Mouse (Mus musculus): ENCODE measurements around the gene Dcaf17. TPM values are rescaled to one million over a fixed set of nuclear protein-coding genes. Genes with fewer than 3 reads are reported as not detected.

Gene Dcaf17
- polyA plus RNA-seq, 1 experiment from 2014 or later: 18.3 TPM

DNA sequence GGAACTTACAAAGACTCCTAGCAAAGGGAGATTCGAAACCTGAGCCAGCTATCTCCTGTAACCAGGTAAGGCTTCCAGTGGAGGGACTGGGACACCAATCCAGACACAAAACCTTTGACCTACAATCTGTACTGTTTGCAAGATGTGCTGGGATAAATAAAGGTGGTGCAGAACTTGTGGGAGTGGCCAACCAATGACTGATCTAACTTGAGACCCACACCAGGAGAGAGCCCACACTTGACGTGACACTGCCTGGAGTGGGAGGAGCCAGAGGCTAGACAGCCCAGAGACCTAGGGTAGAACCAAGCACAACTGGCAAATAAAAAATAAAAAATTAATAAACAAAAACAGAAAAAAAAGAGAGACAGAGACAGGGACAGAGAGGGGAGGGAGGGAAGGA is 24.5 kb upstream of the Dcaf17 start:
- Histone ChIP-seq H3K27me3 (no peaks in the 10 kb centered on the region), H3K9ac (no peak overlapping the region), H3K27ac (no peak overlapping the region), H3K36me3 (no peaks in the 10 kb centered on the region), H3K4me3 (replicated peaks) (no peak overlapping the region), H3K9me3 (replicated peaks) (no peaks in the 10 kb centered on the region), H3K4me2 (no peak overlapping the region), H3K4me1 (replicated peaks) (peaks cover 29% of the 10 kb centered on the region)
- 62% methylated on average over 2 of the region's 2 CpGs for WGBS (ENCODE audit: insufficient replicate concordance)
- ATAC-seq (ENCODE audit: low read depth) (no peak), DNase-seq (no peak)

DNA sequence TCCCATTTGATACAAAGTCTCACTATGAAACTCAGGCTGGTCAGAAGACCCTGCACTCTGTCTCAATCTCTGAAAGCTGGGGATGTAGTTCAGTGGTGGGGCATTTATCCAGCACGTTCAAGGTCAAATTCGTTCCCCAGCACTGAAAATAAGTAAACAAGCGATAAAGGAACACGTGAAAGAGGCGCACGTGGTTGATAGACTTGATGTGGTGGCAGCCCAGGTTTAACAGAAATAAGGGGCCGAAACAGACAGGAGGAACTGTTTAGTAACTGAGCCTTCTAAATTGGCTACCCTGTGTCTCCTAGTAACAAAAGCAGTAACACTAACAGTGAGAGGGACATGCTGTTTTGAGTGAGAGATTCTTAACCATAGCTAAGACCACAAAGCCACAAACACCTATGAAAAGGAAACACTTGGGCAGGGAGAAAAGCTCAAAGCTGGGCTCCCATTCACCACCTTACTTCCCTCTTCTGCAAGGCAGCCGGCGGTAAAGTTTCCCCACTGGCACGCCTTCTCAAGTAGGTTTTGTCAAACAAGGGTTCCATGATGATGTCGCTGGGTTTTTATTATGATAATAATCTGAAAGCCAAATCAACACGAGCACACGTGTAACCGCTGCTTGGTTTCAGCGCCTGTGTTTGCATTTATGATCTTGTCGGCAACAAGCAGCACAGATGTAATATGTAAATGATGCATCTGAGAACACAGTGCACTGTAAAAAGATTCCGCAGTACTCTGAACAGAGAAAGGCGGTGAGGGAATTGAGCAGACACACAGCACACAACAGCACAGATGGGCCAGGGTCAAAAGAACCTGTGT is 22.9 kb upstream of the Dcaf17 start:
- no peak overlapping the region for H3K4me3 ChIP-seq (replicated peaks)
- no peaks in the 10 kb centered on the region for H3K36me3 ChIP-seq
- peaks cover 23% of the 10 kb centered on the region for H3K4me1 ChIP-seq (replicated peaks)
- no peaks in the 10 kb centered on the region for H3K9me3 ChIP-seq (replicated peaks)
- H3K27ac ChIP-seq: no peak overlapping the region
- WGBS (ENCODE audit: insufficient replicate concordance): 47% methylated on average over 18 of the region's 18 CpGs
- ATAC-seq (ENCODE audit: low read depth) (no peak), DNase-seq (no peak)
- H3K9ac ChIP-seq: no peak overlapping the region
- H3K4me2 ChIP-seq: no peak overlapping the region
- no peaks in the 10 kb centered on the region for H3K27me3 ChIP-seq

- Histone ChIP-seq H3K9ac (no peak overlapping the region), H3K4me3 (replicated peaks) (no peak overlapping the region), H3K27me3 (no peaks in the 10 kb centered on the region), H3K27ac (no peak overlapping the region), H3K9me3 (replicated peaks) (no peaks in the 10 kb centered on the region), H3K36me3 (no peaks in the 10 kb centered on the region), H3K4me1 (replicated peaks) (peaks cover 23% of the 10 kb centered on the region), H3K4me2 (no peak overlapping the region)
- 78% methylated on average over 4 of the region's 4 CpGs for WGBS (ENCODE audit: insufficient replicate concordance)
- DNase-seq: no peak
- ATAC-seq (ENCODE audit: low read depth): no peak
Observed at GRCm38 (mm10) chr2:71033014-71033413, 22.1 kb upstream of the Dcaf17 start.

GRCm38 (mm10) chr2:71033987-71034386 is 21.1 kb upstream of the Dcaf17 start:
- no peak overlapping the region for H3K4me3 ChIP-seq (replicated peaks)
- H3K36me3 ChIP-seq: no peaks in the 10 kb centered on the region
- DNase-seq (no peak), ATAC-seq (ENCODE audit: low read depth) (no peak)
- H3K27ac ChIP-seq: no peak overlapping the region
- 76% methylated on average over 8 of the region's 8 CpGs for WGBS (ENCODE audit: insufficient replicate concordance)
- no peaks in the 10 kb centered on the region for H3K9me3 ChIP-seq (replicated peaks)
- H3K27me3 ChIP-seq: no peaks in the 10 kb centered on the region
- H3K9ac ChIP-seq: no peak overlapping the region
- H3K4me1 ChIP-seq (replicated peaks): peaks cover 23% of the 10 kb centered on the region
- no peak overlapping the region for H3K4me2 ChIP-seq

GRCm38 (mm10) chr2:71037447-71037846 is 17.7 kb upstream of the Dcaf17 start:
- no peak overlapping the region for H3K27ac ChIP-seq
- H3K9ac ChIP-seq: no peak overlapping the region
- no peak overlapping the region for H3K4me3 ChIP-seq (replicated peaks)
- peaks cover 11% of the 10 kb centered on the region for H3K4me1 ChIP-seq (replicated peaks)
- H3K9me3 ChIP-seq (replicated peaks): no peaks in the 10 kb centered on the region
- H3K27me3 ChIP-seq: no peaks in the 10 kb centered on the region
- ATAC-seq (ENCODE audit: low read depth) (no peak), DNase-seq (no peak)
- 55% methylated on average over 6 of the region's 6 CpGs for WGBS (ENCODE audit: insufficient replicate concordance)
- no peak overlapping the region for H3K4me2 ChIP-seq
- H3K36me3 ChIP-seq: no peaks in the 10 kb centered on the region

DNA sequence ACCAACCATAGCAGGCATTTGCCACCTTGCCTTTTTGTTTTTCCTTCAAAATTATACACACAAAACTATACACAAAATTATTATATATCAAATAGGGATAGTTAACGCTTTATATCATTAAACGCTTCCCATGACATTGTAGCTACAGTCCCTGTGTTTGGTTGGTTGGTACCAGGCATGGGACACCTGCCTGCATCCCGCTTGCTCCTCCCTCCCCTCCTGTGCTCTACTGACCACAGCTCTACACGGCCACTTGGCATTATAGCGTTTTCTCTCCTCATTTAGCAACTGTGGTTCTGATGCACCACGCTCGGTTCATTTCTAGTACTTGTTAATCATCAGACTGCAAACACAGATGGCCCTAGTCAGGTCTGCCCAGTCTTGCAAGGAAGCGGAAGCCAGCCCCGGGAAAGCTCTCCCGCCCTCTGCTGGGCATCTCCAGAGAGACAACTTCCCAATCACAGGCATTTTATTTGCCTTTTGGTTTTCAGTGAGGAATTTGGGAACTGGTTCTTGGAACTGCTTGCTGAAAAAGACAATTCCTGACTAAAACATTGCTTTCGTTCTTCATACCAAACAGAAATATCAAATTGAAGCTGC is 15.5 kb upstream of the Dcaf17 start:
- WGBS (ENCODE audit: insufficient replicate concordance): 52% methylated on average over 11 of the region's 11 CpGs
- H3K4me1 ChIP-seq (replicated peaks): peaks cover 2% of the 10 kb centered on the region
- no peak overlapping the region for H3K9ac ChIP-seq
- H3K4me2 ChIP-seq: no peak overlapping the region
- no peaks in the 10 kb centered on the region for H3K36me3 ChIP-seq
- ATAC-seq (ENCODE audit: low read depth) (no peak), DNase-seq (peak; percentile 23)
- no peaks in the 10 kb centered on the region for H3K9me3 ChIP-seq (replicated peaks)
- no peaks in the 10 kb centered on the region for H3K27me3 ChIP-seq
- no peak overlapping the region for H3K4me3 ChIP-seq (replicated peaks)
- no peak overlapping the region for H3K27ac ChIP-seq

GRCm38 (mm10) chr2:71046151-71046550 is 9.0 kb upstream of the Dcaf17 start:
- no peak overlapping the region for H3K4me3 ChIP-seq (replicated peaks)
- no peak for ATAC-seq (ENCODE audit: low read depth)
- H3K9me3 ChIP-seq (replicated peaks): no peaks in the 10 kb centered on the region
- peaks cover 25% of the 10 kb centered on the region for H3K4me1 ChIP-seq (replicated peaks)
- no peak for DNase-seq
- H3K36me3 ChIP-seq: peaks cover 6% of the 10 kb centered on the region; the same call in 1 of the 2 replicates
- H3K4me2 ChIP-seq: no peak overlapping the region
- 73% methylated on average over 6 of the region's 6 CpGs for WGBS (ENCODE audit: insufficient replicate concordance)
- no peak overlapping the region for H3K9ac ChIP-seq
- no peaks in the 10 kb centered on the region for H3K27me3 ChIP-seq
- no peak overlapping the region for H3K27ac ChIP-seq

DNA sequence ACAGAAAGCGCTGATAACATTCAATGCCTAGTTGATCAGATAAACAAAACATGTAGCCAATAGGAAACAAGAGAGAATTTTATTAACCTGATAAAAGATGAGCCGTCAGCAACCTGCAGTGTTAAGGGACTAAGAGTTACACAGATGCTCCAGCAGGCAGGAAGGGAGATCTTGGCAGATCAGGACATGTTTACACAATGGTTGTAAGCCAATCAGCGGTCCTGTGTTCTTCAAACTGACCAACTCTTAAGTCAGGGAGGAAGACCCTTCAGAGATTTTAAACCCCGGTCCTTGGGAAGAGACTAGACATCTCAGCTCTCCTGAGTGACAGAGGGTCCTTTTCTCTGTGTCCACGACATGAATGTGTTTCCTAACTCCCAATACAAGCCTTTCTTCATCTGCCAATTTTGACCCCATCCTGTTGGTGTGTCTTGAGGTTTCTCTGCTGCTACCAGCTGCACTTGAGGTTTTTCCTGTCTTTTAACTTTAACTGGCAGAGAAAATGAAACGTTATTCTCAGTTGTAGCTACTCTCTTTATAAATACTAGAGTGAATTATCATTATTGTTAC is 8.3 kb upstream of the Dcaf17 start:
- no peak overlapping the region for H3K9ac ChIP-seq
- no peaks in the 10 kb centered on the region for H3K9me3 ChIP-seq (replicated peaks)
- H3K4me3 ChIP-seq (replicated peaks): no peak overlapping the region
- no peak overlapping the region for H3K27ac ChIP-seq
- 46% methylated on average over 6 of the region's 6 CpGs for WGBS (ENCODE audit: insufficient replicate concordance)
- peaks cover 6% of the 10 kb centered on the region; the same call in 1 of the 2 replicates for H3K36me3 ChIP-seq
- no peak for ATAC-seq (ENCODE audit: low read depth)
- no peaks in the 10 kb centered on the region for H3K27me3 ChIP-seq
- no peak for DNase-seq
- H3K4me1 ChIP-seq (replicated peaks): peaks cover 26% of the 10 kb centered on the region
- no peak overlapping the region for H3K4me2 ChIP-seq

- Histone ChIP-seq H3K9ac (no peak overlapping the region), H3K36me3 (peaks cover 6% of the 10 kb centered on the region; the same call in 1 of the 2 replicates), H3K4me3 (replicated peaks) (no peak overlapping the region), H3K9me3 (replicated peaks) (no peaks in the 10 kb centered on the region), H3K4me2 (no peak overlapping the region), H3K4me1 (replicated peaks) (peaks cover 41% of the 10 kb centered on the region), H3K27me3 (no peaks in the 10 kb centered on the region), H3K27ac (no peak overlapping the region)
- DNase-seq (no peak), ATAC-seq (ENCODE audit: low read depth) (no peak)
- whole genome bisulfite sequencing (ENCODE audit: insufficient replicate concordance): 70% methylated on average over 12 of the region's 12 CpGs
Observed at GRCm38 (mm10) chr2:71048896-71049295, 6.2 kb upstream of the Dcaf17 start.

DNA sequence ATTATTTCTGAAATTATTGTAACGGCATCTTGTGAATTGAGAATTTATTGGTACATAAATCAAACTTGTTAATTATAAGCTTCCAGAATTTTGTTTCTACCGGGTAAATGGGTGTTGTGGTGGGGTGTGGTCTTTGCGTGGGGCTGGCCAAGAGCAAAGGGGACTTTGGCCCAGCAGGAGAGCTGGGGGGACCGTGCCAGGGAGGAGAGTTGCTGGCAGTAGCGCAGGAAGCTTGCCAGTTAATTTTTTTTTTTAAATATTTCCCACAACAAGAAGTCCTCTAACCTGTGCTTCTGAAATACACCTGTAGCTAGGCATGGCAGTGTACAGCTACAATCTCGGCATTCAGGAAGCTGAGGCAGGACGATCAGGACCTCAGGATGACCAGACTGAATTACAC is 4.6 kb upstream of the Dcaf17 start:
- Histone ChIP-seq H3K9me3 (replicated peaks) (no peaks in the 10 kb centered on the region), H3K4me2 (no peak overlapping the region), H3K4me3 (replicated peaks) (no peak overlapping the region), H3K27ac (no peak overlapping the region), H3K27me3 (no peaks in the 10 kb centered on the region), H3K4me1 (replicated peaks) (peaks cover 50% of the 10 kb centered on the region), H3K36me3 (peaks cover 3% of the 10 kb centered on the region; the same call in 1 of the 2 replicates), H3K9ac (no peak overlapping the region)
- ATAC-seq (ENCODE audit: low read depth): no peak
- 76% methylated on average over 7 of the region's 7 CpGs for WGBS (ENCODE audit: insufficient replicate concordance)
- DNase-seq: no peak

GRCm38 (mm10) chr2:71054716-71055115 is 412 bp upstream of the Dcaf17 start:
- Histone ChIP-seq H3K4me3 (replicated peaks) (peak overlapping the region; percentile 93), H3K36me3 (peaks cover 9% of the 10 kb centered on the region), H3K4me2 (peak overlapping the region; percentile 91), H3K27me3 (no peaks in the 10 kb centered on the region), H3K9me3 (replicated peaks) (no peaks in the 10 kb centered on the region), H3K9ac (peak overlapping the region; percentile 85), H3K27ac (peak overlapping the region; percentile 68; the same call in 1 of the 2 replicates), H3K4me1 (replicated peaks) (peaks cover 37% of the 10 kb centered on the region)
- DNase-seq: no peak
- 28% methylated on average over 9 of the region's 9 CpGs for WGBS (ENCODE audit: insufficient replicate concordance)
- ATAC-seq (ENCODE audit: low read depth): no peak

Data from liver, embryonic 13.5 days (tissue).